Mouse (Mus musculus) hindbrain, embryonic 12.5 days (tissue): ENCODE measurements around the gene Atp8b4. TPM values are rescaled to one million over a fixed set of nuclear protein-coding genes. Genes with fewer than 3 reads are reported as not detected.

ENCODE experiments used
- ATAC-seq: fragments of 200-750 bp; cut with Nextera tagmentation; 2 replicates; pipeline ENCODE4 v1.8.0; 2017; ENCODE audit warnings: moderate TSS enrichment; ENCODE audit not compliant: low FRiP score
- H3K27ac ChIP-seq: fragments of 300-500 bp; sonication (generic); 2 replicates; pipeline ENCODE4 v1.5.1; 2016; ENCODE audit warnings: mild to moderate bottlenecking
- H3K27me3 ChIP-seq: fragments of 300-500 bp; sonication (generic); 2 replicates; pipeline ENCODE4 v1.6.1; 2016; ENCODE audit warnings: mild to moderate bottlenecking
- H3K36me3 ChIP-seq: fragments of 300-500 bp; sonication (generic); 2 replicates; pipeline ENCODE4 v1.6.1; 2016; ENCODE audit warnings: mild to moderate bottlenecking
- H3K4me1 ChIP-seq: fragments of 300-500 bp; sonication (generic); 2 replicates; pipeline ENCODE4 v1.6.1; 2016
- H3K4me2 ChIP-seq: fragments of 300-500 bp; sonication (generic); replicated peaks from 2 replicates; pipeline ENCODE4 v1.6.1; 2016; ENCODE audit warnings: mild to moderate bottlenecking
- H3K4me3 ChIP-seq: fragments of 300-500 bp; sonication (generic); 2 replicates; pipeline ENCODE4 v1.5.1; 2016; ENCODE audit warnings: mild to moderate bottlenecking
- H3K9ac ChIP-seq: fragments of 300-500 bp; sonication (generic); 2 replicates; pipeline ENCODE4 v1.6.1; 2016; ENCODE audit warnings: mild to moderate bottlenecking, moderate library complexity
- H3K9me3 ChIP-seq: fragments of 300-500 bp; sonication (generic); replicated peaks from 2 replicates; pipeline ENCODE4 v1.6.1; 2016; ENCODE audit warnings: mild to moderate bottlenecking
- WGBS: fragments of 180-500 bp; shearing (Covaris S2); methylation state at CpG from one replicate; pipeline ENCODE4 v1.1.7; 2016; 5-methylcytosine and 5-hydroxymethylcytosine counted together
- polyA plus RNA-seq: library from polyadenylated mRNA; unstranded; fragments of >200 nt; fragmentation: Nextera tagmentation; extraction: Ambion mirVana; gene quantifications from 2 replicates; pipeline ENCODE4 v1.2.1, GENCODE M21; 2016

Atp8b4 gene
- polyA plus RNA-seq, 1 experiment from 2014 or later, result 0.12 TPM

DNA sequence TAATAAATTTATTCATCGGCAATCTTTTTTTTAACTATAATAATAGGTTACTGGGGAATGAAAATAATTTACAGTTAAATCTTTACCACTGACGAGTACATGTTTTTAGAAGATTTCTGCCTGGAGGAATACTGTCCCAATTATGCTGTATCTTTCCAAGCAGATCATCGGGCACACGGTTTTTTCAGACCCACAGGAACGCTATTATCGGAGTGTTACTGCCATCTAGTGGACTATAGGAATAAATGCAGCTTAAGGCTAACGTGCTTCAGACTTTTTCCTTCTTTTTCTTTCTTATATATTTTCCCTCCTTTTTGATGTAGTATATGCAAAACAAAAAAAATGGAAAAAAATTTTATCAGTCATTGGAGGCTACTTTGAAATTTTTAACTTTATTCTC lies 20.4 kb upstream of the Atp8b4 start:
- Histone ChIP-seq H3K9ac (no peak overlapping the region), H3K27ac (no peak overlapping the region), H3K4me2 (no peak overlapping the region), H3K36me3 (no peaks in the 10 kb centered on the region), H3K27me3 (no peaks in the 10 kb centered on the region), H3K4me1 (no peaks in the 10 kb centered on the region), H3K9me3 (no peaks in the 10 kb centered on the region), H3K4me3 (no peak overlapping the region)
- ATAC-seq, result no peak
- WGBS, result 15% methylated on average over 7 of the region's 7 CpGs

DNA sequence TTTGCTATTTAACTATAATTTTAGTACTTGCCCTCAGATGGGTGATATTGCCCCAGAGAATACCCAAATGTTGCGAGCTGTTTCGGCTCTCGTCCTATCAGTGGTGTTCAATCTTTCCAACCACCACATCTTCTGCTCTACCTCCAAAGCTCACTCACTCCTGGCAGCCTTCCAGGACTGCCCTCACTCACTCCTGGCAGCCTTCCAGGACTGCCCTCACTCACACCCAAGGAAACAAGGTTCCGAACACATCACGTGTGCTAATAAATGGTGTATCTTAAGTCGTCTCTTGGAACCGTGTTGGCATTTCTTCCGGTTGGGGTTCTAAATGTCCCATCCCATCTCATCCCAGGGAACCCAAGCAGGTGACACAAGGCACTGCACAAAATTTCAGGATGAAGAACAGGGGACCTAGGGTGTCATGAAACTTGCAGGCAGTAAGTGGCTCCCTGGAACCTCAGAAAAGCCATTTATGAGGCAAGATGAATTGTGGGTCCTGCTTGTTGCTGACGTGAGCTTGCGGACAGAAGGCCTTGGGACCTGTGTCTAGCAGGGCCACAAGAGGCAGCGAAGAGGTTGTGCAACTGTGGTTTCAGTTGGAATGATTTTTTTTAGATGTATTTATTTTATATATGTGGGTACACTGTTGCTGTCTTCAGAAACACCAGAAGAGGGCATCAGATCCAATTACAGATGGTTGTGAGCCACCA lies 19.6 kb upstream of the Atp8b4 start:
- H3K27ac ChIP-seq, result no peak overlapping the region
- no peak for ATAC-seq
- H3K4me1 ChIP-seq, result no peaks in the 10 kb centered on the region
- H3K9me3 ChIP-seq, result no peaks in the 10 kb centered on the region
- H3K4me3 ChIP-seq, result no peak overlapping the region
- WGBS, result 90% methylated on average over 11 of the region's 11 CpGs
- no peaks in the 10 kb centered on the region for H3K27me3 ChIP-seq
- no peaks in the 10 kb centered on the region for H3K36me3 ChIP-seq
- H3K9ac ChIP-seq, result no peak overlapping the region
- H3K4me2 ChIP-seq, result no peak overlapping the region

DNA sequence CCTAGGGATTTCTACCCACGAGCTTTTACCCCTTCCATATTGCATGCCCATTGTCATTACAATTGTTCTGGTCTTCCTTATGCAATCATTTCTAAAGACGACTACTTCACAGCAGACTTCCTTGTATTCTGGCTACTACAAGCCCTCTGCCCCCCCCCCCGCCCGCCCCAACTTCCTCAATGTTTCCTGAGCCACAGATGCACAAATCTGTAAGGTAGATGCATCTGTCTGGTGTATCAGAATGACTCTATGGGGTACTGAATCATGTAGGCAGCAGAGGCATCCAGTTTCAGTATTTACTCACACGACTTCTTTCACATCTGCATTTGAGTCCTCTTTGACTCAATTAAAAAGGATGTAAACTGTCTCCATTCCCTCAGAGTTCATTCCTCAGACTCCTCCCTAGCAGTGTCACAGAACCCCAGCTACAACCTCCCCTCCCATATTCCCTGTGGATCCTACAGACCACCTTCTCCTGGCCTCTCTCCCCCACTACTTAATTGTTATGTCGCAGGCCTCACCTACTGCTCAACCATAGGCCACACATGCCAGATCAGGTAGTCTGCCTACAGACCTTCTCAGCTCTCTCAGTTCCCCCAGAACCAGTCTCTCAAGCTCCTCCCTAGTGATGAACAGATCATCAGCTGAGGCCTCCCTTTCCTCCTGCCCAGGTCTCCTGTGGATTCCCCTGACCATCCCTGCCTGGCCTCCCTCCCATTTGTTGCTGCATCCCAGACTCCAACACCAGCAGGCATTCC lies 14.8 kb upstream of the Atp8b4 start:
- Histone ChIP-seq H3K4me3 (no peak overlapping the region), H3K27me3 (no peaks in the 10 kb centered on the region), H3K9ac (no peak overlapping the region), H3K4me1 (no peaks in the 10 kb centered on the region), H3K36me3 (no peaks in the 10 kb centered on the region), H3K9me3 (no peaks in the 10 kb centered on the region), H3K27ac (no peak overlapping the region), H3K4me2 (no peak overlapping the region)
- 69% methylated on average over 6 of the region's 6 CpGs for WGBS
- ATAC-seq, result no peak

DNA sequence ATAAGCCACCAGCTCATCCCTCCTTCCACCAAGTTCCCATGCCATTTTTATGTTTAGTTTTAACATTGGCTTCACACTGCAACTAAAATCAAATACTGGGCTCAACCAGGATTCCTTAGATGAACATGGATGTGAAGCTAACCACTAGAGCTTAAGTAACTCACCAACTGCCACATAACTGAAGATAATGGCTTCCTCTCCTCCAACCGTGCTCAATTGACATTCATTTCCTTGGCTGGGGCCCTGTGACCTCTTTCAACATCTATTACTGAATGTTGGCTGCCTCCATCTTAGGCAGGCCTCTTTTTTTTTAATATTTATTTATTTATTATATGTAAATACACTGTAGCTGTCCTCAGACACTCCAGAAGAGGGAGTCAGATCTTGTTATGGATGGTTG lies 7.8 kb upstream of the Atp8b4 start:
- Histone ChIP-seq H3K36me3 (no peaks in the 10 kb centered on the region), H3K4me1 (no peaks in the 10 kb centered on the region), H3K4me3 (no peak overlapping the region), H3K27me3 (no peaks in the 10 kb centered on the region), H3K4me2 (no peak overlapping the region), H3K9me3 (no peaks in the 10 kb centered on the region), H3K27ac (no peak overlapping the region), H3K9ac (no peak overlapping the region)
- WGBS, result 57% methylated on average over 1 of the region's 1 CpGs
- no peak for ATAC-seq

GRCm38 (mm10) chr2:126507477-126507876 lies 7.0 kb upstream of the Atp8b4 start:
- no peak overlapping the region for H3K9ac ChIP-seq
- no peaks in the 10 kb centered on the region for H3K27me3 ChIP-seq
- no peak overlapping the region for H3K4me2 ChIP-seq
- no peaks in the 10 kb centered on the region for H3K9me3 ChIP-seq
- H3K4me3 ChIP-seq, result no peak overlapping the region
- no peaks in the 10 kb centered on the region for H3K4me1 ChIP-seq
- 93% methylated on average over 5 of the region's 5 CpGs for WGBS
- H3K36me3 ChIP-seq, result no peaks in the 10 kb centered on the region
- ATAC-seq, result no peak
- H3K27ac ChIP-seq, result no peak overlapping the region

DNA sequence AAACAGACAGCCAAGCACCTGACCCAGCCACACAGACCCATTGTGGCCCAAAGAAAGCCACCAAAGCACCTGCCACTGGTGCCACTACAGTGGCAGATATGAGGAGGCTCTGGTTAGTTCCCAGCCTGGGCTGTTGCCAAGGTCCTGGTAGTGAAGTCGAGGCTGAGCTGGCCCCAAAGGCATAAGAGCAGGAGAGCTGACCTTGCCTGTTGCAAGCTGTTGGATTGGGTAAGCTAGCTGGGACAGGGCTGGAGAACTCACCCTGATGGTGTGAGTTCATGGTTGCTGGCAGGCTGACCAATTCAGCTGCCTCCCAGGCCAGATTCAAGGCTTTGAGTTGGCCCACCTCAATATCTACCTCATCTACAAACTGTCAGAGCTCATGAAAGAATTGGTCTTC lies 4.7 kb upstream of the Atp8b4 start:
- Histone ChIP-seq H3K36me3 (no peaks in the 10 kb centered on the region), H3K4me3 (no peak overlapping the region), H3K27ac (no peak overlapping the region), H3K9ac (no peak overlapping the region), H3K4me1 (no peaks in the 10 kb centered on the region), H3K27me3 (no peaks in the 10 kb centered on the region), H3K4me2 (no peak overlapping the region), H3K9me3 (no peaks in the 10 kb centered on the region)
- 100% methylated on average over 1 of the region's 1 CpGs for WGBS
- ATAC-seq, result no peak

DNA sequence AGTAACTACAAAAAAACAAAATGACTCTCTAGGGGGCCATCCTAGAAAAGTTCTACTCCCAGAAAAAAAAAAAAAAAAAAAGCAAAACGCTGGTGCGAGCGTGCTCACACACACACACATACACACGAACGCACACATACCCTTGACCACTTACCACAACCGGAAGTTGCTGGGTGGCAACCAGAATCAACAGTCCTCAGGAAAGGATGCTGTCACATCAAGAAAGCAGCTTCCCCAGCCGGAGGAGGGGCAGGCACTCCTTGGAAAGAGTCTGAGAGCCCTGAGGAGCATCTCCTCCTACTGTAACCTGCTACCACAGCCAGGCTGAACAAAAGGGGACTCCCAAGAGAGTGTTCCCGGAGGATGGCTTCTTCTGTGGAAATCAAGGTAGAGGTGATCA lies 744 bp downstream of the Atp8b4 start:
- WGBS, result 70% methylated on average over 8 of the region's 8 CpGs
- no peak overlapping the region for H3K4me3 ChIP-seq
- no peaks in the 10 kb centered on the region for H3K27me3 ChIP-seq
- H3K4me2 ChIP-seq, result no peak overlapping the region
- H3K9me3 ChIP-seq, result no peaks in the 10 kb centered on the region
- no peak overlapping the region for H3K27ac ChIP-seq
- no peak for ATAC-seq
- no peak overlapping the region for H3K9ac ChIP-seq
- H3K36me3 ChIP-seq, result no peaks in the 10 kb centered on the region
- H3K4me1 ChIP-seq, result no peaks in the 10 kb centered on the region

- Histone ChIP-seq H3K4me3 (no peak overlapping the region), H3K27me3 (no peaks in the 10 kb centered on the region), H3K9me3 (no peaks in the 10 kb centered on the region), H3K4me2 (no peak overlapping the region), H3K9ac (no peak overlapping the region), H3K27ac (no peak overlapping the region), H3K4me1 (no peaks in the 10 kb centered on the region), H3K36me3 (no peaks in the 10 kb centered on the region)
- ATAC-seq, result no peak
- 89% methylated on average over 11 of the region's 11 CpGs for WGBS
Measured at GRCm38 (mm10) chr2:126498761-126499452, 1.6 kb downstream of the Atp8b4 start.

GRCm38 (mm10) chr2:126496838-126497237 lies 3.6 kb downstream of the Atp8b4 start:
- Histone ChIP-seq H3K9me3 (no peaks in the 10 kb centered on the region), H3K27me3 (no peaks in the 10 kb centered on the region), H3K36me3 (no peaks in the 10 kb centered on the region), H3K27ac (no peak overlapping the region), H3K9ac (no peak overlapping the region), H3K4me1 (no peaks in the 10 kb centered on the region), H3K4me3 (no peak overlapping the region), H3K4me2 (no peak overlapping the region)
- 89% methylated on average over 9 of the region's 9 CpGs for WGBS
- no peak for ATAC-seq

DNA sequence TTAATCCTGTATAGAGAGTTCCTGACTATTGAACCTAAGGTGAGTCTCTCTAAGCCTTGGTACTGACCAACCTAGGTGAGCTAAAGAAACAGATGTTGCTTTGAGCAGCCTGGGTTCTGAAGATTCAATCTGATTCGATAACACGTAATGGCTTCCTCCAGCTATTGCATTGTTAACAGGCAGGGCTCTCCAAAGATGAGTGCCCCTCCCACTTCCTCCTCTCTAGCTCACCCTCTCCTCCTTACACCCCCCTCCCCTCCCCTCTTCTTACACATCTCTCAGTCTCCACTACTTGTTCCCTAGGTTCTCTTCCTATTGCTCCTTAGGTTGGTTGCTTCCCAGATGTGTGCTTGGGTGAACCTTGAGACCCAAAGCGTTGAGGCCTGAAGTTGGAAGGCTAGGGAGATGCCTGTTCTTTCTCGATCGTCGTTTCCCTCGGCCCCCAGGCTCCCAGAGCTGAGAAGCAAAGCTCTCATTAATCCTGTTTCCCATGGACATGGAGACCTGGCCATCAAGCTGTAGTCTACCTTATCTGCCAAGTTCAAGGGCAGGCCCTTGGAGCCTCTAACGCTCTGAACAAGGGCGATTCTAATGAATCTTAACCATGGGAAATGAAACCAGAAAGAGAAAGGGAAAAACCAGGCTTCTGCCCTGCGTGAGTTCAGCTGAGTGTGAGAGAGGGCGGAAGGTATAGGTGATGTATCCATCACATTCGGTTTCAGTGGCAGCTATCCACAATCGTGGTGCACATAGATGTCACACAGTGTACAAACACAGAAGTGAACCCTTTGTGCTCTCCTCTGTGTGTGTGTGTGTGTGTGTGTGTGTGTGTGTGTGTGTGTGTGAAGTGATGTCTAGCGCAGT lies 4.4 kb downstream of the Atp8b4 start:
- H3K9ac ChIP-seq, result no peak overlapping the region
- H3K4me3 ChIP-seq, result no peak overlapping the region
- H3K9me3 ChIP-seq, result no peaks in the 10 kb centered on the region
- H3K4me1 ChIP-seq, result no peaks in the 10 kb centered on the region
- H3K4me2 ChIP-seq, result no peak overlapping the region
- no peak overlapping the region for H3K27ac ChIP-seq
- no peaks in the 10 kb centered on the region for H3K36me3 ChIP-seq
- no peak for ATAC-seq
- no peaks in the 10 kb centered on the region for H3K27me3 ChIP-seq
- 88% methylated on average over 14 of the region's 14 CpGs for WGBS

DNA sequence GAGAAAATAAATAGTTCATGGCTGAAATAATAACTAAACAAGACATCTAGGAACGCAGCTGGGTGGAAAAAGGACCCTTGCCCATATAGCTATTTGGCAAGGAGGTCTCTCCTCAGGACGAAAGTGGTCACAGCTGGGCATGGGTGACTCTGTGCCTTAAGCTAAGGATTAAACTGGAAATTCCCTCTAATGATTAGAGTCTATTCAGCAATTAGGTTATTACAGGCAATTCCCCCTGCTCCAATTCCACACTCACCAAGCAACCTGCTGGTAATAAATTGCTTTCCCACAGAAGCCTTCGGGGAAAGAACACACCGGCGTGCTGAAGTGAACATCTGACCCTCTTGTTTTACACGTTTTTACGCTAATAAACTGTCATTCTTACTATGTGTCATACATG lies 5.2 kb downstream of the Atp8b4 start:
- H3K27me3 ChIP-seq, result no peaks in the 10 kb centered on the region
- H3K4me3 ChIP-seq, result no peak overlapping the region
- H3K9me3 ChIP-seq, result no peaks in the 10 kb centered on the region
- H3K27ac ChIP-seq, result no peak overlapping the region
- H3K4me2 ChIP-seq, result no peak overlapping the region
- no peak overlapping the region for H3K9ac ChIP-seq
- 63% methylated on average over 7 of the region's 7 CpGs for WGBS
- ATAC-seq, result no peak
- H3K4me1 ChIP-seq, result no peaks in the 10 kb centered on the region
- H3K36me3 ChIP-seq, result no peaks in the 10 kb centered on the region

- no peaks in the 10 kb centered on the region for H3K4me1 ChIP-seq
- no peaks in the 10 kb centered on the region for H3K9me3 ChIP-seq
- 91% methylated on average over 8 of the region's 8 CpGs for WGBS
- no peaks in the 10 kb centered on the region for H3K27me3 ChIP-seq
- no peak overlapping the region for H3K4me2 ChIP-seq
- H3K9ac ChIP-seq, result no peak overlapping the region
- ATAC-seq, result no peak
- H3K4me3 ChIP-seq, result no peak overlapping the region
- no peak overlapping the region for H3K27ac ChIP-seq
- no peaks in the 10 kb centered on the region for H3K36me3 ChIP-seq
Measured at GRCm38 (mm10) chr2:126493306-126493705, 7.2 kb downstream of the Atp8b4 start.
